Mouse (Mus musculus): Measurements from ENCODE around the gene Golga5. TPM values are rescaled to one million over a fixed set of nuclear protein-coding genes. Genes with fewer than 3 reads are reported as not detected.

Golga5 gene
- total and polyA plus RNA-seq, 3 experiments: 29.5 to 35.7 (median 35.5) TPM

- no peak for DNase-seq (ENCODE audit: extremely low read depth)
- Histone ChIP-seq H3K27me3 (replicated peaks) (no peaks in the 10 kb centered on the region), H3K9ac (ENCODE audit: insufficient read depth, low read depth) (no peak overlapping the region), H3K4me2 (ENCODE audit: insufficient read depth, low read depth, poor library complexity, severe bottlenecking) (no peak overlapping the region), H3K4me3 (replicated peaks in 1 of 3; ENCODE audit: low read depth in 2 of 3, low read length in 2 of 3, poor library complexity in 1 of 3) (no peak overlapping the region), H3K79me2 (replicated peaks; ENCODE audit: control insufficient read depth, extremely low read depth, insufficient read depth, poor library complexity, severe bottlenecking) (no peaks in the 10 kb centered on the region; the same call in 1 of the 2 replicates), H3K9me3 (replicated peaks; ENCODE audit: low read length) (peaks cover 8% of the 10 kb centered on the region), H3K36me3 (replicated peaks in 1 of 2; ENCODE audit: control insufficient read depth in 1 of 2, insufficient read depth in 1 of 2, low read length in 1 of 2) (peaks cover 4 to 35% of the 10 kb centered on the region in 2 experiments), H3K4me1 (ENCODE audit: control insufficient read depth in 1 of 2, insufficient read depth in 2 of 2) (peaks cover 12 to 41% of the 10 kb centered on the region in 2 experiments), H3K27ac (ENCODE audit: insufficient read depth, low read depth) (no peak overlapping the region)
- TF ChIP-seq CTCF (conservative IDR thresholded peaks at IDR 0.05 in 1 of 2, IDR thresholded peaks at IDR 0.05 in 1 of 2; ENCODE audit: low read depth in 2 of 2, low read length in 2 of 2) (no peak), GABPA (IDR thresholded peaks at IDR 0.05; ENCODE audit: insufficient replicate concordance, low read depth, low read length) (no peak), KAT2A (IDR thresholded peaks at IDR 0.05; ENCODE audit: insufficient replicate concordance, low read length) (no peak), POLR2AphosphoS2 (IDR thresholded peaks at IDR 0.05; ENCODE audit: low read depth, low read length) (no peak), ELF1 (IDR thresholded peaks at IDR 0.05; ENCODE audit: low read depth, low read length) (no peak), BHLHE40 (IDR thresholded peaks at IDR 0.05; ENCODE audit: low read depth, low read length) (no peak), SIN3A (IDR thresholded peaks at IDR 0.05; ENCODE audit: low read length) (no peak), MEF2A (IDR thresholded peaks at IDR 0.05; ENCODE audit: borderline replicate concordance, low read depth, low read length) (no peak), HCFC1 (IDR thresholded peaks at IDR 0.05; ENCODE audit: low read depth, low read length) (no peak), EP300 (IDR thresholded peaks at IDR 0.05; ENCODE audit: low read length) (no peak), CHD1 (IDR thresholded peaks at IDR 0.05; ENCODE audit: low read depth, low read length) (no peak), MAFK (IDR thresholded peaks at IDR 0.05; ENCODE audit: insufficient replicate concordance, low read length) (no peak), ZC3H11A (IDR thresholded peaks at IDR 0.05; ENCODE audit: low read depth, low read length) (no peak), SMC3 (IDR thresholded peaks at IDR 0.05; ENCODE audit: low read depth, low read length) (no peak), ZMIZ1 (IDR thresholded peaks at IDR 0.05; ENCODE audit: low read depth, low read length) (no peak), MAX (IDR thresholded peaks at IDR 0.05; ENCODE audit: low read length) (no peak), USF1 (IDR thresholded peaks at IDR 0.05; ENCODE audit: low read depth, low read length) (no peak), ETS1 (conservative IDR thresholded peaks at IDR 0.05; ENCODE audit: low read depth, low read length) (no peak), TBP (conservative IDR thresholded peaks at IDR 0.05; ENCODE audit: low read depth, low read length) (no peak)
- dilution Hi-C loops (cut with MboI; ENCODE audit: extremely low pct_ligation_motif_present, extremely low pct_unique_long_range_greater_than_20kb, low sequenced_read_pairs) (no loop called here), in situ Hi-C loops (cut with MboI; ENCODE audit: low pct_ligation_motif_present, low pct_unique_long_range_greater_than_20kb, low sequenced_read_pairs) (no loop called here)
These were observed 38.7 kb upstream of the Golga5 start for GRCm38 (mm10) chr12:102430228-102430627.

- no peak for DNase-seq (ENCODE audit: extremely low read depth)
- Histone ChIP-seq H3K27ac (ENCODE audit: insufficient read depth, low read depth) (no peak overlapping the region), H3K9me3 (replicated peaks; ENCODE audit: low read length) (peaks cover 4% of the 10 kb centered on the region), H3K4me3 (replicated peaks in 1 of 3; ENCODE audit: low read depth in 2 of 3, low read length in 2 of 3, poor library complexity in 1 of 3) (no peak overlapping the region), H3K9ac (ENCODE audit: insufficient read depth, low read depth) (no peak overlapping the region), H3K36me3 (replicated peaks in 1 of 2; ENCODE audit: control insufficient read depth in 1 of 2, insufficient read depth in 1 of 2, low read length in 1 of 2) (peaks cover 4 to 30% of the 10 kb centered on the region in 2 experiments), H3K27me3 (replicated peaks) (no peaks in the 10 kb centered on the region), H3K4me1 (ENCODE audit: control insufficient read depth in 1 of 2, insufficient read depth in 2 of 2) (peaks cover 12 to 38% of the 10 kb centered on the region in 2 experiments), H3K4me2 (ENCODE audit: insufficient read depth, low read depth, poor library complexity, severe bottlenecking) (no peak overlapping the region), H3K79me2 (replicated peaks; ENCODE audit: control insufficient read depth, extremely low read depth, insufficient read depth, poor library complexity, severe bottlenecking) (no peaks in the 10 kb centered on the region; the same call in 1 of the 2 replicates)
- no peak for TF ChIP-seq CHD1 (IDR thresholded peaks at IDR 0.05; ENCODE audit: low read depth, low read length)
- TF ChIP-seq SIN3A (IDR thresholded peaks at IDR 0.05; ENCODE audit: low read length): no peak
- no peak for TF ChIP-seq HCFC1 (IDR thresholded peaks at IDR 0.05; ENCODE audit: low read depth, low read length)
- TF ChIP-seq ZC3H11A (IDR thresholded peaks at IDR 0.05; ENCODE audit: low read depth, low read length): no peak
- TF ChIP-seq UBTF (IDR thresholded peaks at IDR 0.05; ENCODE audit: low read depth, low read length): no peak
- TF ChIP-seq ELF1 (IDR thresholded peaks at IDR 0.05; ENCODE audit: low read depth, low read length): no peak
- TF ChIP-seq IRF4 (IDR thresholded peaks at IDR 0.05; ENCODE audit: low read depth, low read length): no peak
- no peak for TF ChIP-seq BHLHE40 (IDR thresholded peaks at IDR 0.05; ENCODE audit: low read depth, low read length)
- no peak for TF ChIP-seq POLR2AphosphoS2 (IDR thresholded peaks at IDR 0.05; ENCODE audit: low read depth, low read length)
- no peak for TF ChIP-seq USF2 (conservative IDR thresholded peaks at IDR 0.05; ENCODE audit: low read depth, low read length)
- no peak for TF ChIP-seq ZNF384 (IDR thresholded peaks at IDR 0.05; ENCODE audit: low read depth, low read length)
- no peak for TF ChIP-seq E2F4 (IDR thresholded peaks at IDR 0.05; ENCODE audit: insufficient replicate concordance, low read depth, low read length)
- no peak for TF ChIP-seq PAX5 (IDR thresholded peaks at IDR 0.05; ENCODE audit: low read length)
- no peak for TF ChIP-seq NRF1 (IDR thresholded peaks at IDR 0.05; ENCODE audit: low read depth, low read length)
- TF ChIP-seq MYC (IDR thresholded peaks at IDR 0.05; ENCODE audit: low read depth, low read length): no peak
- no peak for TF ChIP-seq NELFE (IDR thresholded peaks at IDR 0.05; ENCODE audit: low read depth, low read length)
- TF ChIP-seq RAD21 (IDR thresholded peaks at IDR 0.05; ENCODE audit: low read depth, low read length): no peak
- dilution Hi-C loops (cut with MboI; ENCODE audit: extremely low pct_ligation_motif_present, extremely low pct_unique_long_range_greater_than_20kb, low sequenced_read_pairs): no loop called here
- in situ Hi-C loops (cut with MboI; ENCODE audit: low pct_ligation_motif_present, low pct_unique_long_range_greater_than_20kb, low sequenced_read_pairs): no loop called here
These were observed 36.7 kb upstream of the Golga5 start for GRCm38 (mm10) chr12:102432238-102432637.
